Mouse (Mus musculus) stomach, embryonic 16.5 days (tissue): ENCODE results near the gene Lamb1. TPM values are rescaled to one million over a fixed set of nuclear protein-coding genes. Genes with fewer than 3 reads are reported as not detected.

Source experiments
- ATAC-seq: fragments of 200-750 bp; cut with Nextera tagmentation; 2 replicates; pipeline ENCODE4 v1.8.0; 2017; ENCODE audit warnings: moderate number of reproducible peaks, moderate TSS enrichment; ENCODE audit not compliant: insufficient read depth, low FRiP score
- H3K27ac ChIP-seq: fragments of 300-500 bp; sonication (generic); 2 replicates; pipeline ENCODE4 v1.5.1; 2014; ENCODE audit warnings: low read length
- H3K27me3 ChIP-seq: fragments of 300-500 bp; sonication (generic); 2 replicates; pipeline ENCODE4 v1.6.1; 2014; ENCODE audit warnings: low read length, control low read depth, mixed read lengths; ENCODE audit not compliant: control insufficient read depth, insufficient read depth
- H3K36me3 ChIP-seq: fragments of 300-500 bp; sonication (generic); 2 replicates; pipeline ENCODE4 v1.6.1; 2014; ENCODE audit warnings: low read length; ENCODE audit not compliant: control insufficient read depth, insufficient read depth
- H3K4me1 ChIP-seq: fragments of 300-500 bp; sonication (generic); 2 replicates; pipeline ENCODE4 v1.6.1; 2014; ENCODE audit warnings: low read length, control low read depth, mixed read lengths; ENCODE audit not compliant: control insufficient read depth, insufficient read depth
- H3K4me2 ChIP-seq: fragments of 300-500 bp; sonication (generic); 2 replicates; pipeline ENCODE4 v1.6.1; 2014; ENCODE audit warnings: low read depth, low read length, mixed read lengths
- H3K4me3 ChIP-seq: fragments of 300-500 bp; sonication (generic); replicated peaks from 2 replicates; pipeline ENCODE4 v1.5.1; 2014; ENCODE audit warnings: mild to moderate bottlenecking, low read length
- H3K9ac ChIP-seq: fragments of 300-500 bp; sonication (generic); 2 replicates; pipeline ENCODE4 v1.6.1; 2014; ENCODE audit warnings: low read length
- H3K9me3 ChIP-seq: fragments of 300-500 bp; sonication (generic); replicated peaks from 2 replicates; pipeline ENCODE4 v1.6.1; 2016; ENCODE audit warnings: low read length, control low read depth; ENCODE audit not compliant: control insufficient read depth
- WGBS: fragments of 180-500 bp; shearing (Covaris S2); extraction: QIAGEN DNeasy Blood & Tissue Kit; methylation state at CpG from one replicate; pipeline ENCODE4 v1.1.7; 2014; 5-methylcytosine and 5-hydroxymethylcytosine counted together
- polyA plus RNA-seq: library from polyadenylated mRNA; unstranded; fragments of >200 nt; fragmentation: Nextera tagmentation; extraction: Ambion mirVana; gene quantifications from 2 replicates; pipeline ENCODE4 v1.2.1, GENCODE M21; 2015

The Lamb1 gene
- polyA plus RNA-seq, 1 experiment from 2014 or later, result 108 TPM

DNA sequence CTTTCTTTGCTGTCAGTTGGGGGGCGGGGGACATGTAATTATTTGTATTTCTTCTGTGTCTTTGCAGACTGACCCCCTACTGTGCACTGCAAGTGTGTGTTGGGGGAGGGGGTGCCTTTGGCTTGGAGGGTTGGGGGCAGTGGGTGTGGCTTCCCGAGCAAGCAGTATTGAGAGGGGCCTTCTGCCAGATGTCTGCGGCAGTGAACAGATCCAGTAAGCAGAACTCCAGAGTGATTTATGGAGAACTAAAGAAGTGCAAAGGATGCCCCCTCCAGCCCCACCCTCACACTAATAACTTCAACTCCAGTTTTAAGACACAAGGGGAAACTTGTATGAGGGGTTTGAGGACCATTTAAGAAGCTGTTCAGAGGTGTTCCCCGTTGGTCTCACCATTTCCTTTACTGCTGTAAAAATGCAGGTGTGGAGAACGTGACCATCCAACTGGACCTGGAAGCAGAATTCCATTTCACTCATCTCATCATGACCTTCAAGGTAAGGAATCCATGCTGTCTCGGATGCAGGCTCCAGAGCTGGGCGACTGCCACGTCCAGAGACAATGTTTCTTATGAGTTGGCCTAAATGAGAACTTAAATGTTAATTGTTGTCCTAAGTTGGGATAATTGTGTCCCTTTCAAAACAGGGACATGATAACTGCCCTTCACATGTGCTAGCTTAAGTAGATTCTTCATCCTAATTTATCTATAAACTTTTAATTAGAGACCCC, 7.1 kb downstream of the Lamb1 start:
- Histone ChIP-seq H3K4me2 (peak overlapping the region; percentile 31), H3K9ac (no peak overlapping the region; the same call in 1 of the 2 replicates), H3K27me3 (no peaks in the 10 kb centered on the region), H3K9me3 (no peaks in the 10 kb centered on the region), H3K4me3 (no peak overlapping the region), H3K36me3 (peaks cover 20% of the 10 kb centered on the region), H3K27ac (peak overlapping the region; percentile 77), H3K4me1 (peaks cover 53% of the 10 kb centered on the region)
- peak; percentile 14; the same call in 1 of the 2 replicates for ATAC-seq
- 43% methylated on average over 8 of the region's 8 CpGs for WGBS

DNA sequence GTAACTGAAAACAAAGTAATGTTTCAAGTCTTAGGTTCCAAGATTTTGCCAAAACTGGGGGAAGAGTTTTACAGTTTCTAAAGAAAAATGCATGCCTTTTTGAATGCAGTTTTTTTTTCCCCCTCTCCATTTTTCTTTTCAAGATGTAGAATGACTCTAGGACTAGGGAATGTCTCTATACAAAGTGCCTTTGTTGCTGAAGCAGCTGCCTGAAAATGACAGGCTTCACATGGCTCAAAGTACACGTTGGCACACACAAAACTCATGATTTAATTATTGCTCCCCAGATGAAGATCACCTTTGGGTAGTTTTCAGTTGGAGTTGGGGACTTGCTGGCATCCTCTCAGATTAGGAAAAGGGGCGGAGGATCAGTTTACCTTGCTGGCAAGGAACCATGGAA, 7.8 kb downstream of the Lamb1 start:
- Histone ChIP-seq H3K36me3 (peaks cover 20% of the 10 kb centered on the region), H3K9ac (no peak overlapping the region), H3K9me3 (no peaks in the 10 kb centered on the region), H3K27me3 (no peaks in the 10 kb centered on the region), H3K4me3 (no peak overlapping the region), H3K4me1 (peaks cover 51% of the 10 kb centered on the region), H3K27ac (no peak overlapping the region), H3K4me2 (no peak overlapping the region)
- ATAC-seq, result no peak
- WGBS, result 73% methylated on average over 2 of the region's 2 CpGs

GRCm38 (mm10) chr12:31273646-31274045, 8.6 kb downstream of the Lamb1 start:
- ATAC-seq, result no peak
- H3K27ac ChIP-seq, result no peak overlapping the region
- no peak overlapping the region for H3K9ac ChIP-seq
- H3K4me2 ChIP-seq, result no peak overlapping the region
- H3K27me3 ChIP-seq, result no peaks in the 10 kb centered on the region
- H3K4me3 ChIP-seq, result no peak overlapping the region
- 93% methylated on average over 7 of the region's 7 CpGs for WGBS
- H3K4me1 ChIP-seq, result peaks cover 48% of the 10 kb centered on the region
- H3K36me3 ChIP-seq, result peaks cover 26% of the 10 kb centered on the region
- no peaks in the 10 kb centered on the region for H3K9me3 ChIP-seq

GRCm38 (mm10) chr12:31275411-31275810, 10.4 kb downstream of the Lamb1 start:
- 60% methylated on average over 10 of the region's 10 CpGs for WGBS
- no peak overlapping the region for H3K9ac ChIP-seq
- ATAC-seq, result peak; percentile 45; the same call in 1 of the 2 replicates
- peak overlapping the region; percentile 55 for H3K27ac ChIP-seq
- H3K27me3 ChIP-seq, result no peaks in the 10 kb centered on the region
- H3K4me2 ChIP-seq, result no peak overlapping the region
- peaks cover 35% of the 10 kb centered on the region for H3K4me1 ChIP-seq
- H3K9me3 ChIP-seq, result no peaks in the 10 kb centered on the region
- H3K36me3 ChIP-seq, result peaks cover 29% of the 10 kb centered on the region
- no peak overlapping the region for H3K4me3 ChIP-seq

- Histone ChIP-seq H3K4me1 (peaks cover 16% of the 10 kb centered on the region), H3K27me3 (no peaks in the 10 kb centered on the region), H3K4me3 (no peak overlapping the region), H3K9ac (no peak overlapping the region), H3K4me2 (no peak overlapping the region), H3K9me3 (no peaks in the 10 kb centered on the region), H3K36me3 (peaks cover 23% of the 10 kb centered on the region), H3K27ac (no peak overlapping the region)
- WGBS, result 91% methylated on average over 11 of the region's 11 CpGs
- no peak for ATAC-seq
Measured at GRCm38 (mm10) chr12:31278270-31278669, 13.2 kb downstream of the Lamb1 start.

DNA sequence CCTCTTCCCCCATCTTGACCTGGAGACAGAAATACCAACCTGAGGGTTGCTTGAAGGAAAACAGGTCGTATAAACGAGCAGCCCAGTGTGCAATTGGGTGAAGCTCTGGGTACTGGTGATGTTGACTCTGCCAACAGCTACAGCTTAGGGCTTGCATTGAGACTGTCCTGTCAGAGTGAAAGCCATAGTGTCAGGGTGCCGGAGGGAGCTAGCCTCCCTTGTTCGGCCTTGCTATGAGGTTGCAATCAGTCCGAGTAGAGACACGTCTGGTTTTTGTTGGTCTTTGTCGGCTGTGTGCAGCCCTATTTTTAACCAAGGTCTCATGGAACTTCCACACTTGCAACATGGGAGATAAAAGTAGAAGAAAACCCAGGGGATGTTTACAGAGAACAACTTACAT, 15.3 kb downstream of the Lamb1 start:
- 67% methylated on average over 7 of the region's 7 CpGs for WGBS
- Histone ChIP-seq H3K27me3 (no peaks in the 10 kb centered on the region), H3K4me3 (no peak overlapping the region), H3K4me2 (no peak overlapping the region), H3K9me3 (no peaks in the 10 kb centered on the region), H3K9ac (no peak overlapping the region), H3K4me1 (peaks cover 21% of the 10 kb centered on the region), H3K36me3 (peaks cover 18% of the 10 kb centered on the region; the same call in 1 of the 2 replicates), H3K27ac (no peak overlapping the region)
- no peak for ATAC-seq

GRCm38 (mm10) chr12:31281100-31281591, 16.1 kb downstream of the Lamb1 start:
- Histone ChIP-seq H3K27me3 (no peaks in the 10 kb centered on the region), H3K4me2 (no peak overlapping the region), H3K4me3 (no peak overlapping the region), H3K36me3 (peaks cover 21% of the 10 kb centered on the region; the same call in 1 of the 2 replicates), H3K9ac (no peak overlapping the region), H3K4me1 (peaks cover 16% of the 10 kb centered on the region), H3K9me3 (no peaks in the 10 kb centered on the region), H3K27ac (no peak overlapping the region)
- ATAC-seq, result no peak
- 58% methylated on average over 9 of the region's 9 CpGs for WGBS

DNA sequence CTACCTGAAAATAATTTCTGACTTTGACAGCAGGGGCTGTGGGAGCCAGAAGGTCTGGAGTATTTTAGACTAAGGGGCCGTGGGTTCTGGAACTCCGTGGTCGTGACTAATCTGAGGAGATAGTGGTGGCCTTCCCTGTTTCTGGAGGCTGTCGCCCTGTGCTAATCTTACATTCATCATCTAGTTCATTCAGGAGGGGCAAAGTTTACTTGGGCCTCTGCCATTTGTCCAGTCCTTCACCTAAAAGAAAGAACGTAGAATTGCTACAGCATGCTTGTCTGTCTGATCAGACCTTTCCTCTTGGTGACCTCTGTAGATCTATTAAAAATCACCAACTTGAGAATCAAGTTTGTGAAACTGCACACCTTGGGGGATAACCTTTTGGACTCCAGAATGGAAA, 17.2 kb downstream of the Lamb1 start:
- Histone ChIP-seq H3K36me3 (peaks cover 28% of the 10 kb centered on the region; the same call in 1 of the 2 replicates), H3K27me3 (no peaks in the 10 kb centered on the region), H3K27ac (no peak overlapping the region), H3K4me1 (peaks cover 16% of the 10 kb centered on the region), H3K4me2 (no peak overlapping the region), H3K9ac (no peak overlapping the region), H3K4me3 (no peak overlapping the region), H3K9me3 (no peaks in the 10 kb centered on the region)
- 73% methylated on average over 5 of the region's 5 CpGs for WGBS
- no peak for ATAC-seq

GRCm38 (mm10) chr12:31283131-31283530, 18.1 kb downstream of the Lamb1 start:
- Histone ChIP-seq H3K27ac (peak overlapping the region; percentile 21; the same call in 1 of the 2 replicates), H3K9me3 (no peaks in the 10 kb centered on the region), H3K4me1 (peaks cover 16% of the 10 kb centered on the region), H3K4me2 (no peak overlapping the region), H3K9ac (no peak overlapping the region), H3K36me3 (peaks cover 36% of the 10 kb centered on the region), H3K4me3 (no peak overlapping the region), H3K27me3 (no peaks in the 10 kb centered on the region)
- WGBS, result 71% methylated on average over 4 of the region's 4 CpGs
- ATAC-seq, result no peak
